Mouse (Mus musculus) embryonic stem cell, embryonic (primary cell): ENCODE measurements around the gene Metap1d.

Experiments used
- CTCF ChIA-PET, 4 experiments: fragments of 300-600 bp in 2 of 4; fragments of 350-600 bp in 2 of 4; sonication (Branson Sonifier 250); formaldehyde crosslinking; loops; one replicate each; lab custom pipeline; 2022; ENCODE audit warnings: inconsistent platforms in 2 of 4; lab: Charles Lee
- POLR2A ChIA-PET, 4 experiments: fragments of 300-600 bp in 2 of 4; fragments of 350-600 bp in 2 of 4; sonication (Branson Sonifier 250); formaldehyde crosslinking; loops; one replicate each; lab custom pipeline; 2022; ENCODE audit warnings: antibody characterized with exemption in 4 of 4, inconsistent platforms in 1 of 4; lab: Charles Lee

The Metap1d gene

DNA sequence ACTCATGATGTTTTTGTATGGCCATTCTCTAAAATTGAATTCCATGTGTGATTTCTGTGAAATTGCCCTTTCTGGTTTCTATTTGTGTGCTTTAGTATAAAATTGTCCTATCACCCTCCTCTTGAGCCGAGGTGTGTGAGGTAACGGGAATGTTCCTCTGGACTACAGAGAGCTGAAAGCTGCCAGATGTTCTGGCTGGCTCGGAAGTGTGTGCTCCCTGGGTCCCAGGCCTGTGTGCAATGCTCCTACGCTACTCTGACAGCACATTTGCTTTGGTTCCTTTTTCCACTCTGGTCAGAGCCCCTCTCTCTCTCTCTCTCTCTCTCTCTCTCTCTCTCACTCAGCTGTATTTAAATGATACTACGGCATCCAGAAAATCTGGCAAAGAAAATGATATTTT, 44.1 kb downstream of the Metap1d start:
- ChIA-PET POLR2A (interaction anchor here in 1 of 4 experiments (1.2 to 1.8 kb wide), 3 partner anchors 11 to 48 kb away, joined by 3 to 5 read pairs (median 3); partner anchors contain the start of gene Metap1d), CTCF (interaction anchor here in 1 of 4 experiments (0.7 kb wide), 1 partner anchor 20 kb away, joined by 3 read pairs; no protein-coding TSS in a partner anchor)

DNA sequence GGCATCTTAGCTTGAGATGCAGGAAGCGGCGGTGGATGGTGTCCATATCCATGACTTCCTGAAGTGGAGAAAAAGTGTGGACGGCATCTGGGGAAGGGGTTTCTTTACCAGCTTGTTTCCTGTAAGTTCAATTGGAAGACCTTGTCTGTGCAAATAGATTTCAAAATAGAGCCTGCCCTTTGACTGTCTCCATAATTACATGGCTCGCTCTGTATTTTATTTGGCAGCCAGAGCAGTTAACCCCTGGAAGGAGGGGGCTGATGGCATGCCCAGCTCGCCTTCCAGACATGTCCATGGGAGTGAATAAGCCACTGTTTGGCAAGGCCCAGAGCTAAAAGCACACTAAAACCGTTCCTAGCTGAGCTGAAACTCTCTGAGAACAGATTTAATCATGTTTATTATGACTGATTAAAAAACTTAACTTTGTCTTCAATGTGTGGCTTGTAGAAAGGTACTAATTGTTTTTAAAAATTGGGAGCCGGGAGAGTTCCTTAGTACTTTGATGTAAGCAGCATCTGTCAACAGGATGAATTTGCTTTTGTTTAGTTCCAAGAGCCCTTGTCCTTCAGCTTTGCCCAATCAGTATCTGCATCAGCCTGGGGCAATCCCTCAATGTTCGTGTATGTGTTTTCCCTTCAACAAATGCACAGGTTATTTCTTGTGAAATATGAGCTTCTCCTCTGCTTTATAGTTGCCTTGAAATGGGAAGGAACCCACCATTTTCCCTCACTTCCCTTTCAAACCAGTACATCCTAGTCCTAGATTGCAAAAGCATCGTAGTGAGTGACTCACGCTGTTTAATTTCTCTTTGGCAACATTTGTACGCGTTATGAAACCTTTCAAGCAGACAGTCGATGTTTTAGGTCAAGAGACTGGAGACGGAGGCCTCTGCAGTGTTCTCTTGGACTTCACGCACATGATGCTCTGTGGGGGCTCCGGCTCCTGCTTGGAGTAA, 46.5 kb downstream of the Metap1d start:
- ChIA-PET POLR2A (interaction anchor here in 3 of 4 experiments (0.6 to 2.4 kb wide), 19 partner anchors 8 to 675 kb away, joined by 3 to 10 read pairs (median 5); partner anchors contain the start of genes Metap1d (in 2 of the 3) and Itga6 (in 1 of the 3)), CTCF (interaction anchor here in 2 of 4 experiments (0.6 to 1.1 kb wide), 2 partner anchors 22 to 37 kb away, joined by 3 read pairs; no protein-coding TSS in a partner anchor)

DNA sequence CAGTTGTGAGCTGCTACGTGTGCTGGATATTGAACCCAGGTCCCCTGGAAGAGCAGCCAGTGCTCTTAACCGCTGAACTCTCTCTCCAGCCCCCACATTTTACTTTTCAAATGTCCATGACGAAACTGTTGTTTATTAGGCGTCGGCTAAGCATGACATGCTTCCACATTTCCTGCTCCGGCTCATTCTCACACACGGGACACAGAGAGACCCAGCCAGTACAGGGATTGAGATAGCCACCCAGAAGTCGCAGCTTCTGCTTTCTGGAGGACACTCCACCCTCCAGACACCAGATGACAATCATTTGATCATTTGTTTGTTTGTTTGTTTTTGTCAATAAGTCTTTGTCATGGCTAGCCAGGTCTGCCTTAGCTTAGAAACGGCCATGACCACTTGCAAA, 51.8 kb downstream of the Metap1d start:
- POLR2A ChIA-PET = interaction anchor here in 1 of 4 experiments (1.2 to 1.5 kb wide), 3 partner anchors 10 to 53 kb away, joined by 3 read pairs; no protein-coding TSS in a partner anchor
- CTCF ChIA-PET = no interaction called here

DNA sequence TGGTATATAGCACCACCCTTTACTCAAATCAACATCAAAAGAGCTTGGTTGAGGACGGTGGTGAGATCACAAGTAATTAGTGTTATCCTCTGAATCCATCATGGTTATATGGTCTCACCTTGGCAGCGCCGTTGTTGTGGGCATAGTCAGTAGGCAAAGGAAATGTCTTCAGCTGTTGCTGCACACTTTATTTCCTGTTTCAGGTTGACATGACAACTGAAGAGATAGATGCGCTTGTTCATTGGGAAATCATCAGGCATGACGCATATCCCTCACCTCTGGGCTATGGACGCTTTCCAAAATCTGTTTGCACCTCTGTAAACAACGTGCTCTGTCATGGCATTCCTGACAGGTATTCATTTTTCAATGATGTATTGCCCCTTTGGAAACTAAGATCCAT, 58.1 kb downstream of the Metap1d start:
- CTCF ChIA-PET = no interaction called here
- POLR2A ChIA-PET = interaction anchor here in 1 of 4 experiments (1.7 kb wide), 1 partner anchor 58 kb away, joined by 5 read pairs; the partner anchor contains the start of gene Metap1d

DNA sequence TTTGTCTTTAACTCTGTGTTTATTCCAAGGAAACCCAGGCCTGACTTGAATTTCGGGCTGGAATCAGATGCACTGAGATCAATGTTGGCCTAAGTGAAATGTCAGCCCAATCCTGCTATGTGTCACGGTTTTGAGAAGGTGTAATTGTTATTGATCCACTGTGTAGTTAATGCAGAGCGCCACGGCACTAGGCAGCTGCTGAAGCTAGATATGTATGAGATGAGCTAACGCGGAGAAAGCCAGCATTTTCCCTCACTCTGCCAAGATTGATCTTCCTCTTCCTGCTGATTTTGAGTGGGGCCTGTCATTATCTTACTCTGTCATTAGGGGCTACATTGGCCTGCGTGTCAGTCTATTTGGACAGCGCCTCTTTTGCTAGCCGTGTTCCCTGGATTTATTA, 59.2 kb downstream of the Metap1d start:
- POLR2A ChIA-PET = interaction anchor here in 1 of 4 experiments (0.7 to 1.7 kb wide), 4 partner anchors 55 to 584 kb away, joined by 3 to 5 read pairs (median 4); partner anchors contain the start of gene Metap1d
- CTCF ChIA-PET = interaction anchor here in 2 of 4 experiments (0.5 to 0.6 kb wide), 3 partner anchors 16 to 453 kb away, joined by 3 to 4 read pairs (median 3); no protein-coding TSS in a partner anchor

DNA sequence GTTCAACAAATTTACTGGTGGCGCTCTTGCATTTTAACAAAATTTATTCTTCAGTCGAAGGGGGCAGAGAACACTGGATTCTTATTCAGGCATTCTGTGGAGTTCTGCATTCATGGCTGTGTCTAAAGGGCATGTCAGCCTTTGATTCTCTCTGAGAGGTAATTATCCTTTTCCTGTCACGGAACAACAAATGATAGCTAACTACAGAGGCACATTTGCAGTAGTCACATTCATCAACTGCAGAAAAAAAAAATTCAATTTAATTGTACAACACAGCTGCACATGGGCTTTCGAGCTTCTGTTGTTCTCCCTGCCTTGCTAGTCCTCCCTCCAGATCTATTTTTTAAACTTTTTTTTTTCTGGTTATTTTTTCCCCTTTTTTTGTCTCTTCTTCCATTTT, 63.9 kb downstream of the Metap1d start:
- ChIA-PET CTCF (interaction anchor here in 1 of 4 experiments (0.6 kb wide), 1 partner anchor 336 kb away, joined by 3 read pairs; no protein-coding TSS in a partner anchor), POLR2A (interaction anchor here in 2 of 4 experiments (1.0 to 1.1 kb wide), 4 partner anchors 10 to 22 kb away, joined by 3 to 4 read pairs (median 4); partner anchors contain the start of gene Dlx1 (in 1 of the 2))

DNA sequence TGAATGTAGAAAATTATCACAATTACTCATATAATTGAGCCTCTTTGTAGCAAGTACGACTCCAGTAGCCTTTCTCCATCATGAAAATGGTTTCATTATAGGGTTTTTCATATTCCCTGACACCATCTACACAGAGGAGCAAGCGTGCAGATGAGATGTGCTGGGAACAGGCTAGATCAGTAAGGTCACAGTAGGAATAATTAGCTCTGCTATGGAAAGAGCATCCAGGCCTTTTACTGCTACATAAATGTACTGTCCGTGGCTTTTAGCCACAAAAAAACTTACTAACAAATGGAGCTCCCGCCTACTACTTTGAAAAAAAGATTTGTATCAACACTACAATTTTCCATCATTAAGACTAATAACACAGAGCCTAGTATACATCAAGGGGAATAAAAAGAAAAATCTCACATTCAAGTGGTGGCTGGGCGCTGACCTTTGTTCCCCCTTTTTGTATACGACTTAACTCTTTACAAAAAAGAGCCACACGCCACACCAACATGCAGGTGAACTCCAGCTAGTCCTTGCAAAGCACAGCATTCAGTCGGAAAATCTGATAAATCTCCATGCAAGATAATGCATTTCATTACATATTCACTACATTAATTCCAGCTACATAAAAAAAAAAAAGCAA, 64.5 kb downstream of the Metap1d start:
- ChIA-PET CTCF (interaction anchor here in 1 of 4 experiments (0.5 kb wide), 1 partner anchor 376 kb away, joined by 4 read pairs; no protein-coding TSS in a partner anchor), POLR2A (interaction anchor here in 2 of 4 experiments (0.6 to 1.1 kb wide), 6 partner anchors 10 to 138 kb away, joined by 3 to 4 read pairs (median 3); partner anchors contain the start of gene Dlx1 (in 1 of the 2))

DNA sequence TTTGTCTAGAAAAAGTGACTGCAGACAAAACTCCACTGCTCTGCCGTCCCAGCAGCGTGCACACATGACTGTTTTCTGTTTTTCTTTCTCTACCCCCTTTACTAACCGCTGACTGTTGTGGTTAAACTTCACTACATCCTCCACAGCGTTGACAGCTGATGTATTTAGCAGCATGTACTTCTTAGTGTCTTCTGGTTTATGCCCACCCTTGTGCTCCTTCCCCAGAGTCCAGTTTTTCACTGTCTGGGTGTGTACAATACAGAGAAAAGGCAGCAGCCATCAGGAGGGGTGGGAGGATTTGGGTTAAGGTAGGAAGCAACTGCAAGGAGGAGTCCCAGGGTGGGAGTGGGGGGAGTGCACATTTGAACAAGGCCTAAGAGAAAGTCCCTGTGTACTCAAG, 69.8 kb downstream of the Metap1d start:
- CTCF ChIA-PET = no interaction called here
- POLR2A ChIA-PET = no interaction called here

DNA sequence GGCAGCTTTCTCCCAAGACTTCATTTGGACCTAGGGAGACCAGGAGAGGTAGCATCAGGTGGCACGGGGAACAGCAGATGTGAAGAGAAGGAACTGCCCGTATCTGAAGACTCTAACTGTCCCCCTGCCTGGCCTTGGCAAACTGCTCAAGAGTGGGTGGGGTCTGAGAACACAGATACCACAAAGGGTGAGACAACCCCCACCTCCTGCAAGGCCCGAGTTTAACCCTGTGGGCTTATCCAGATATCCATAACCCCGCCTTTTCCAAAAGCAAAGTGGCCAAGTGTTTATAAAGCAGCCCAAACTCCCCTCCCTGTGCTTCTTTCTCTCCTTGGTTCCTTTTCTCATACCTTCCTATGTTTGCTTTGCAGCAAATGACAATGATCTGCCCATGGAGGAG, 70.4 kb downstream of the Metap1d start:
- POLR2A ChIA-PET = no interaction called here
- CTCF ChIA-PET = no interaction called here

DNA sequence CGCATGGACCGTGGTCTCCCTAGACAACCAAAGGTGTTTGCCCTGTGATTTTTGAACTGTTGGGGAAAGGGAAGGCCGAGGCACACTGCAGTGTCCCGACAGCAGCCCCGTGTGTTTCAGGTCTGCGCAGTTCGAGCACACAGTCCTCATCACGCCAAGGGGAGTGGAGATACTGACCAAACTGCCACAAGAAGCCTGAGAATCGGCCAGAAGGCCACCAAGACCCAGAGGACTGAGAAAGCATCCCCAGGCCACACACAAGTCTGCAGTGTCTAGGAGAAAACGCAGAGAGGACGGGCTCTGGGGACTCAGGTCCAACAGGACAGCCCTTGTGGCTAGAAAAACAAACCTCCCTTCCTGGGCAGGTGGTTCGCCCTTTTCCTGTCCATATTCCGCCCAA, 71.7 kb downstream of the Metap1d start:
- ChIA-PET POLR2A (interaction anchor here in 2 of 4 experiments (0.6 to 1.0 kb wide), 4 partner anchors 43 to 1052 kb away, joined by 3 to 8 read pairs (median 4); partner anchors contain the start of genes Hat1 (in 1 of the 2) and Metap1d (in 1 of the 2)), CTCF (no interaction called here)

DNA sequence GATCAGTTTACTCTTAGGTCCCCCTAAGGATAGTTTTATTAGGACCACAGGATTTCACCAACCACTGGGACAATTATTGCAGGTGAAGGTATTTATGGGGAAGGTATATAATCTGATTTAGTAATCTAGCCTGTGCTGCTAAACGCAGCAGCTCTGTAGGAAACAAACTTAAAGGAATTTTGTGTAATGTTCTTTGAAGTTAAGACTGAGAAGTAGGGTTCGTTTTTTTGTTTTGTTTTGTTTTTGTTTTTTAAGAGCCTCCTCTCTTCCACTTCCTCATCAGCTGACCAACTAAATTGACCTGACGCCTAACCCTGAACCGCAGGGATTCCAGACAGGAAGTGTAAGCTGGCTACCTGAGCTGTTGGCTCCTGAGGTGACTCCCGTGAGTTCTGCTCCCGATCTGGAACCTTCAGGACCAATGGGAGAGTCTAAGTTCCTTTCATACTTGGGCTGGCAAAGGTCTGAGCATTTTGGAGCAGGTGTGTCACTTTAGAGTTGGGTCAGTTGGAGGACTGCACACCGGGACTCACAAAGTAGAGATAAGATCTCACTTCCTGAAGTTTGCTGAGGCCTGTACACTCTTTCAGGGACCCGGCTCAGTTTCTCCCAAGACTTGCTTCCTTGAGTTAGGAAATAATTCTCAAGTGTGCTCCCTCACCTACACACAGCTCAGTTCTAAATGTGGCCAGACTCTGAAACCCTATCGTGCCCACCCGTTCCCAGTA, 73.7 kb downstream of the Metap1d start:
- ChIA-PET POLR2A (interaction anchor here in 2 of 4 experiments (0.6 to 4.1 kb wide), 6 partner anchors 9 to 1781 kb away, joined by 3 to 58 read pairs (median 4); partner anchors contain the start of genes Dlx2 (in 1 of the 2), Metap1d (in 1 of the 2) and Pdk1 (in 1 of the 2)), CTCF (no interaction called here)

DNA sequence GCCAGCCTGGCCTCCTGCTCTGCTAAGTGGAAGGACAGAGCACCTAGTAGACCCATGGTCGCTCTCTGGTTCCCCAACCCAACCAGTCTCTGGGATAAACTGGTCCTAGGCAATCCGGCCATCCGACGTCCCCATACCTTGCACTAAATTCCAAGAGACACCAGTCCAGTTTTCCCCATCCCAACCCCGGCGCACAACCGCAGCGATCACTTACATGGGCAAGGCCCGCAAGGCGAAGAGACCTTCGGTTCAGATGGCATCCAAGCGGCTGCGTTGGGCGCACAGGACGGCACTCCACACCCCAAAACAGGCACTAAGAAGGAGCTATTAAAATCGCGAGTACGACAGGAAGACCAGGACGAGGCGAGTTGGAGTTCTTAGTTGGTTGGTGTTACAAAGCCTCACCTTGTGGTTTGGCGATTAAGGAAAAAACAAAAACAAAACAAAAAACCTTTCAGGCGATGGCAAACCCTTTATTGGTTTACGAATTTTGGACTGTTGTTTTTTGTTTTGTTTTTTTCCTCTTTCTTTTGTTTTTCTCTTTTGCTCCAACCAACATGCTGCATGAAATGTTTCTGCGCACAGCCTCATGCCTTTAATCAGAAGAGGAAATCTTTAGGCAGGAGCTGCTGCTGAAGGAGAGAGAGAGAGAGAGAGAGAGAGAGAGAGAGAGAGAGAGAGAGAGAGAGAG, 74.4 kb downstream of the Metap1d start:
- ChIA-PET CTCF (interaction anchor here in 1 of 4 experiments (1.2 kb wide), 1 partner anchor 17 kb away, joined by 4 read pairs; no protein-coding TSS in a partner anchor), POLR2A (interaction anchor here in 3 of 4 experiments (0.6 to 4.1 kb wide), 10 partner anchors 10 to 1780 kb away, joined by 3 to 58 read pairs (median 4); partner anchors contain the start of genes Dlx2 (in 1 of the 3), Metap1d (in 1 of the 3) and Pdk1 (in 1 of the 3))

DNA sequence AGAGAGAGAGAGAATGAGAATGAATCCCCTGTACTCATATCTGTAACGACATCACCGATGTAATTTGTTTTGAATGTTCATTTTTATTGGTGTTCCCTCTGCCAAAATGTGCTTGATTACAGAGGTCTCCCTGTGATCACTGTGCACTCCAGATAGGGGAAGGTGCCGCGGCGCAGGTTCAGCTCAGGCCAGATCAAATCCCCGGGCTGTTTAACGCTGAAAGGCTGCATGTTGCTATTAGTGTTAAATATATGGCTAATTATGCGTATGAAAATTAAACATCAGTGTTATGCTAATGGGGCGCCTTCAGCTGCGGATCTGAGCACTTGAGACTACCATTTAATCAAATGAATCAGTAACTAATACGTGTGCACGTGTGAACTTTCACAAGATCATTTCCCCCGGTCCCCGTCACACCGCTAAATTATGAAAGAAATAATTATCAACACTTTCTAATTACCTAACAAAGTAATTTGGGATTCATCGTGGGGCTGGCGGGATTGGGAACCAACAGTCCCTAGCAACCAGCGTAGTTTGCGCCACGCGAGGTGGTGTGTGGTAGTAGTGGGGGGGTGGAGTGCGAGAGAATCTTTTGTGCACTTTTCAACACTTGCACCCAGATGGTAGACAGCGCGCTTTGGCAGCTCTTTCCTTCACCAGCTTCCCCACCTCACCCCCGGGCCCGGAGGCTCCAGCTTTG, 75.1 kb downstream of the Metap1d start, which contains the start of gene Dlx1:
Gene Dlx1 (plus strand): TSS at position 100 of the 700 bp plus-strand sequence.
- CTCF ChIA-PET = interaction anchor here in 2 of 4 experiments (1.2 to 1.5 kb wide), 3 partner anchors 14 to 310 kb away, joined by 3 to 4 read pairs (median 3); no protein-coding TSS in a partner anchor
- POLR2A ChIA-PET = interaction anchor here (0.5 to 4.1 kb wide), 15 partner anchors 11 to 345 kb away, joined by 3 to 58 read pairs (median 4); partner anchors contain the start of genes Metap1d (in 2 of the 4), Dlx2 (in 1 of the 4) and Pdk1 (in 1 of the 4)

DNA sequence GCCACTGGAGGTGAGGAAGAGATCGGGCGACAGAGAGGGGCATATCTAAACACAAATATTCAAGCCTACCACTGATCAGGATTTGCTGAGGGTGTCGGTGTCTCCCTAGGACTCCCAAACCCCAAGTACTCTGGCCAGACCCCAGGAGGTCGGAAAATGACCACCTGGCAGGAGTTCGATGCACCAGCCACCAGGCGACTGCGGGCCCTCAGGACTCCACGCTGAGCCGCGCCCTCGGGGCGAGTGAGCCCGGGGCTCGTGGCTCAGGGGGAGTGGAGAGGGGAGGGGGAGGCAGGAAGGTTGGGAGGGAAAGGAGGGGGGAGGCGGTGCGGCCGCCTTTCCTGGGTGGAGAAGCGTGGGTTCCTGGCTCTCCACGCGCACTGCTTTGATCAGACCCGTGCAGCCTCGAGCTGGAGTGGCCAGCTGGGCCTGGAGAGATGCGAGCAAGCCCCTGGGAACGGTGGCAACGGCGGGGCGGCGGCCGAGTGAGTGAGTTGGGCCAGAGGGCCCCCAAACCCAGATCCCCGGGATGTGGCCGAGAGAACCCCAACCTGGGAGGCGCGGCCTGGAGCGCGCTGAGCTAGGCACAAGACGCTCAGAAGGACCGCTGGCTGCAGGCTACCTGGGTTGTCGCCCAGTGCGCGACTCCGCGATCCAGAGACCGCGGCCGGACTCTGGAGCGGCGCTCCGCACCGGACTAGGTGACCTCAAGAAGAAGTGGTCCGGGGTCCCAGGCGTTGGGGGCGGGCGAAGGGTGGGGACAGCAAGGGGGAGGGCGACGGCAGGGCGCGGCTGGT, 75.8 kb downstream of the Metap1d start:
- POLR2A ChIA-PET = interaction anchor here (0.5 to 4.1 kb wide), 26 partner anchors 10 to 635 kb away, joined by 3 to 58 read pairs (median 4); partner anchors contain the start of genes Metap1d (in 3 of the 4), Dlx2 (in 2 of the 4), Hat1 (in 1 of the 4) and Pdk1 (in 1 of the 4)
- CTCF ChIA-PET = interaction anchor here in 2 of 4 experiments (0.6 to 1.5 kb wide), 5 partner anchors 13 to 309 kb away, joined by 3 to 4 read pairs (median 3); no protein-coding TSS in a partner anchor
